Mouse (Mus musculus) erythroblast, embryonic 14.5 days (primary cell): ENCODE data around the gene Fancl. TPM values are rescaled to one million over a fixed set of nuclear protein-coding genes. Genes with fewer than 3 reads are reported as not detected.
"Not testable (repeated sequence)": the region's sequence is repeated elsewhere in the genome, so short reads cannot be mapped to it uniquely, and the experiment has no call there.

Experiments used
- H3K27me3 ChIP-seq: 2 replicates; pipeline ENCODE4 v1.6.1; 2012; ENCODE audit warnings: inconsistent platforms; ENCODE audit not compliant: control insufficient read depth
- H3K36me3 ChIP-seq: 2 replicates; pipeline ENCODE4 v1.6.1; 2012; ENCODE audit warnings: mild to moderate bottlenecking, inconsistent platforms; ENCODE audit not compliant: control insufficient read depth
- H3K4me1 ChIP-seq: 2 replicates; pipeline ENCODE4 v1.6.1; 2012; ENCODE audit warnings: inconsistent platforms; ENCODE audit not compliant: control insufficient read depth
- H3K4me3 ChIP-seq: replicated peaks from 2 replicates; pipeline ENCODE3; 2012; ENCODE audit warnings: moderate library complexity, mild to moderate bottlenecking, inconsistent platforms
- H3K9me3 ChIP-seq: 2 replicates; pipeline ENCODE4 v1.6.1; 2012; ENCODE audit warnings: low read length, inconsistent platforms, mixed read lengths; ENCODE audit not compliant: control insufficient read depth
- GATA1 ChIP-seq: IDR thresholded peaks from 2 replicates; pipeline ENCODE4 v1.6.1; 2012; ENCODE audit warnings: low read length, inconsistent platforms, mixed read lengths
- TAL1 ChIP-seq: IDR thresholded peaks from 3 replicates; pipeline ENCODE4 v1.6.1; 2012; ENCODE audit warnings: low read length, inconsistent platforms, mixed read lengths
- polyA plus RNA-seq: library from polyadenylated mRNA; stranded (reverse); fragments of >175 nt; gene quantifications from 2 replicates; pipeline ENCODE4 v1.2.3, GENCODE M21; 2012

The Fancl gene
- 0.14 and 0.26 TPM in 2 replicates for polyA plus RNA-seq

- Histone ChIP-seq H3K4me1 (peaks cover 22% of the 10 kb centered on the region), H3K4me3 (peak within 1 kb of the TSS; percentile 95), H3K27me3 (peaks cover 7% of the 10 kb centered on the region), H3K9me3 (no peaks in the 10 kb centered on the region), H3K36me3 (peaks cover 3% of the 10 kb centered on the region)
- TF ChIP-seq GATA1 (no peak), TAL1 (no peak)
These were observed at the start of gene Fancl for GRCm38 (mm10) chr11:26385971-26386370. Fancl (plus strand) TSS chr11:26386135.

- H3K9me3 ChIP-seq, result no peaks in the 10 kb centered on the region
- no peaks in the 10 kb centered on the region for H3K36me3 ChIP-seq
- no peak overlapping the region for H3K4me3 ChIP-seq
- H3K27me3 ChIP-seq, result no peaks in the 10 kb centered on the region
- TF ChIP-seq TAL1, result no peak
- TF ChIP-seq GATA1, result no peak
- no peaks in the 10 kb centered on the region for H3K4me1 ChIP-seq
These were observed 49.1 kb upstream of the Fancl start for GRCm38 (mm10) chr11:26336848-26337247.

DNA sequence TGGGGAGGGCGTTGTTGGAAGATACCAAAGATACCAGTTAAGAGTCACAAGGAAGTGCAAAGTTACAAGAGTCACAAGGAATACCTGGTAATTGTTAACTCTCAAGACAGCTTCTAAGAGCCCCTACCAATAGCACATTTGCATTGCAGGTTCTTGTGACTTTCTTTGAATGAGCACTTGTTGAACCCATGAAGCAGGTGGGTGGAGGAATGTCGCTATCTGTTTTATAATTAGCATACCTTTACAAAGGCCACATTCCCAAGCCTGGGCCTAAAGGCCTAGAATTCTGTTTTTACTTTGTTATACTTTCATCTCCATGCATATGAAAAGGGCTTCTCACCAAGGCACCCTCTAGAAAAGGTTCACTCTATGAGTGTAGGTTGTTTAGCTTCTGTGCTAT, 15.8 kb upstream of the Fancl start:
- not testable (repeated sequence) for H3K9me3 ChIP-seq, H3K36me3 ChIP-seq, H3K4me3 ChIP-seq, H3K4me1 ChIP-seq, H3K27me3 ChIP-seq

GRCm38 (mm10) chr11:26371980-26372379, 14.0 kb upstream of the Fancl start:
- not testable (repeated sequence) for H3K4me3 ChIP-seq, H3K4me1 ChIP-seq, H3K27me3 ChIP-seq, H3K36me3 ChIP-seq, H3K9me3 ChIP-seq

DNA sequence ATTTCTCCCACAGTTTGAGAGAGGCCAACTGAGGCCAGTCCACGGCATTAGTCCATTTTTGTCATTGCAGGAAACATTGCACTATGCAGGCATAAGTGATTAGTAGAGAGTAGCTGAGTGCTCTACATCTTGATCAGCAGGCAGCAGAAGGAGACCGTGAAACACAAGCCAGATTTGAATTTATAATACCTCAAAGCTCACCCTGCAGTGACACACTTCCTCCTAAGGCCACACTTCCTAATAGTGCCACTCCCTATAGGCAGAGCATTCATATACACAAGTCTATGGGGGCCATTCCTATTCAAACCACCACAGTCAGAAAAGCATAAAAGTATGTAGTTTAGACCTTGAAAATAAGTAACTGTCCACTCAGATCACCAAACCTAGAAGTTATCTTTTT, 11.8 kb upstream of the Fancl start:
- no peaks in the 10 kb centered on the region for H3K27me3 ChIP-seq
- H3K4me3 ChIP-seq, result no peak overlapping the region
- H3K36me3 ChIP-seq, result no peaks in the 10 kb centered on the region
- no peaks in the 10 kb centered on the region for H3K9me3 ChIP-seq
- TF ChIP-seq TAL1 (no peak), GATA1 (no peak)
- peaks cover 5% of the 10 kb centered on the region for H3K4me1 ChIP-seq

DNA sequence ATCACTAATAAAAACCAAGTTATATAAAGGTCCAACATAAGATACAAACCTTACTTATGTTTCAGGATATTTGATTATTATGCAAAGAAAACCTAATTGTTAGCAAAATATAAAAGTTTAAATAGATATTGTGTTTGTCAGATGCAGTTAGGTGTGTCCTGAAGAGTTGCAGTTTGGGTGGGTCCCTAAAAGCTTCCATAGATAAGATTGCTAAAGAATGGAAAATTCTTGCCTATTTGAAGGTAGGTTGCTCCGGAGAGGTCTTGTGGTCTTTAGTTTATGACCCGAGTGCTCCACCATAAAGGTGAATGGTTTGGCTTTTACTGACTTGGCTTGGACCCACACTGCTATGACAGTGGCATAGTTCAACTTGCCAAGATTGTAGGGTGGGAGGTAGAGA, 7.9 kb upstream of the Fancl start:
- Histone ChIP-seq H3K36me3 (no peaks in the 10 kb centered on the region), H3K9me3 (no peaks in the 10 kb centered on the region), H3K4me3 (no peak overlapping the region), H3K27me3 (peaks cover 3% of the 10 kb centered on the region; the same call in 1 of the 2 replicates), H3K4me1 (peaks cover 5% of the 10 kb centered on the region)
- TF ChIP-seq GATA1, result no peak
- TF ChIP-seq TAL1, result no peak

- Histone ChIP-seq H3K4me1 (peaks cover 9% of the 10 kb centered on the region), H3K36me3 (no peaks in the 10 kb centered on the region), H3K27me3 (peaks cover 7% of the 10 kb centered on the region), H3K4me3 (no peak overlapping the region), H3K9me3 (no peaks in the 10 kb centered on the region)
- TF ChIP-seq GATA1, result no peak
- no peak for TF ChIP-seq TAL1
These were observed 4.4 kb upstream of the Fancl start for GRCm38 (mm10) chr11:26381499-26381898.

GRCm38 (mm10) chr11:26386678-26387077, 743 bp downstream of the Fancl start:
- Histone ChIP-seq H3K4me3 (peak overlapping the region; percentile 95), H3K27me3 (peaks cover 4% of the 10 kb centered on the region), H3K9me3 (no peaks in the 10 kb centered on the region), H3K36me3 (peaks cover 3% of the 10 kb centered on the region), H3K4me1 (peaks cover 22% of the 10 kb centered on the region)
- TF ChIP-seq GATA1 (no peak), TAL1 (no peak)

DNA sequence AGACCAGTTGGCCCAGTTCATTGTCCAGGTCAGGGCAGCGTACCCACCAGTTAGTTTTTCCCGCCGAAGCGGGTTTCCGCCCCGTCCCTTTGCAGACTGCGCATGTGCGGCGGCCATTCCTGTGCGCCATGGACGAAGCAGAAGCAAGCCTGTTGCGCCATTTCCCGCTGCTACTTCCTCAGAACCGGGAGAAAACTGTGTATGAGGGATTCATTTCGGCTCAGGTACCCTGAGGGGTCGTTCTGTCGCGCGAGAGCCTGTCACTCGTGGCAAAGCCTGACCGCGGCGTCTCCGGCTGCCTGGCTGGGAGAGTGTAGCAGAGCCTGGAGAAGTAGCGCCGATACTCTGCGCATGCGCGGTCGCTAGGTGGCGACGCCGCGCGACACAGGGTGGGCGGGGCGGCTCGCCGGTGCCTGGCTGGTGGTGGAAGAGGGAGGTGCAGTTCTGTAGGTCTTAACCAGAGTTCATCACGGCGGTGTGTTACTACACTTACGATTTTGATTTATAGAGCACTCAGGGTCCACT, 1.2 kb downstream of the Fancl start:
- Histone ChIP-seq H3K4me3 (peak overlapping the region; percentile 95), H3K36me3 (peaks cover 3% of the 10 kb centered on the region), H3K27me3 (peaks cover 3% of the 10 kb centered on the region), H3K4me1 (peaks cover 22% of the 10 kb centered on the region), H3K9me3 (no peaks in the 10 kb centered on the region)
- TF ChIP-seq GATA1 (no peak), TAL1 (no peak)

GRCm38 (mm10) chr11:26395561-26395960, 9.6 kb downstream of the Fancl start:
- H3K27me3 ChIP-seq, result no peaks in the 10 kb centered on the region
- H3K4me1 ChIP-seq, result no peaks in the 10 kb centered on the region
- TF ChIP-seq TAL1 (no peak), GATA1 (no peak)

More at GRCm38 (mm10) chr11:26395561-26395960, 9.6 kb downstream of the Fancl start:
- no peak overlapping the region for H3K4me3 ChIP-seq
- H3K36me3 ChIP-seq, result peaks cover 7% of the 10 kb centered on the region
- no peaks in the 10 kb centered on the region for H3K9me3 ChIP-seq
